Mouse (Mus musculus) right cerebral cortex, postnatal 10 days (tissue): Measurements from ENCODE around the gene Ttll8.

Experiments
- DNase-seq, 2 experiments: peaks; one replicate each; pipeline ENCODE4 v3.0.0; 2021; ENCODE audit warnings: low spot score in 2 of 2

Ttll8 gene

DNA sequence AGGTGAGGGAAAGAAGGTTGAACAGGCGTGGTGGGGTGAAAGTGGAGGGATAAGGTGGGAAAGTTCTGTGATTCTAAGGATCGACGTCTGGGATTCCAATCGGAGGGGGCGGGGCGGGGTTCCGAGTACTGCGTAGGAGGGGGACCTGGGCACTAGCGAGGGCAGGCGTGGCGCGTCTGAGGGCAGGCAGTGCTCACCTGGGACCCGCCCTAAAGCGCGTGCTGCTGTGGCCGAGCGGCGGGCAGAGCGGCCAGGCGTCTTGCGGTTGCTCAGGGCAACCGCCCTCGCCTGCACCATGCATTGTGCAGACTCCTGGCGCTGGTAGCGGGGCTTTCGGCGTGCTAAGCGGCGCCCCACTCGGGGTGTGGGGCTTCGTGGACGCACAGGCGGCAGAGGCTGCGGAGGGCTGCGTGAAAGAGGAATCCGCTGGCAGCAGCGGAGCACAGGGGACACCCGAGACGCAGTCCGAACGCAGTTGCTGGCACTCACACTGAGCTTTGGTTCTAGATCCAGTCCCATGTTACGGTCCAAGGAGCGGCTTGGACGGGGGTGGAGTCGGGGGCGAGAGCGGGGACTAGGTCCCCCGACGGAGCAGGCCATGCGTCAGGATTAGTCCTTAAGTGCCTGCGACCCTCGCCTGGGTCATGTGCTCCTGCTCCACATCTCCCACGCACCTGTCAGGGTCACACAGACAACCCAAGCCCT lies at the start of gene Ttll8:
Gene Ttll8, minus strand, starts transcription at position 51 of the 705 bp plus-strand sequence.
- peak; percentile 45 to 54 for DNase-seq

DNA sequence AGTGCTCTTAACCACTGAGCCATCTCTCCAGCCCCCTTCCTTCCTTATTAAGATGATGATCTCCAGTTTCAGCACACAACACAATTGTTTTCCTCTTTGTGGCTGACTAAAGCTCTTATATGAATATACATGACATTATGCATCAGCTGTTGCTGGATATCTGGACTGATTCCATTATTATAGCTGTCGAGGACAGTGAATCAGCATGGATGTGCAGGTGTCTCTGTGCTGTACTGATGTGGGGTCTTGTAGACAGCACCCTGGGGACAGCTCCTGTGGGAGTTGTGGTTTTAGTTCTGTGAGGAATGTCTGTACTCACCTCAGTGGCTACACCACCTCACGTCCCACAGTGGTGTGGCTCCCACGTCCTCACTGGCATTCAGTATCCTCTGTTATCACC lies 47.0 kb upstream of the Ttll8 start:
- DNase-seq: no peak

DNA sequence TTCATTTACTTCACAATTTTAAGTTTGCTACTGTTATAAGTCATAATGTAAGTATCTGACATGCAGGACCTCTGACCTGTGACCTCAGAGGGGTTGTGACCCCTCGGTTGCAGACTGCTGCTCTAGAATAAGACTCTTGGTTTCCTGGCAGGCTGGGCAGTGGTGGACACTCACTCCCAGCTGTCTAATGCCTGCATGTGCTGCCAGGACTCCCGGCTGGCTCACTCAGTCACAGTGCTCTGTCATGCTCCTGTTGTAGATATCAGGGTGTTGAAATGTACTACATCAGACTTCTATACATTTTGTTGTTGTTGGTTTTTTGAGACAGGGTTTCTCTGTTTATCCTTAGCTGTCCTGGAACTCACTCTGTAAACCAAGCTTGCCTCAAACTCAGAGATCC lies 46.1 kb upstream of the Ttll8 start:
- DNase-seq: no peak

DNA sequence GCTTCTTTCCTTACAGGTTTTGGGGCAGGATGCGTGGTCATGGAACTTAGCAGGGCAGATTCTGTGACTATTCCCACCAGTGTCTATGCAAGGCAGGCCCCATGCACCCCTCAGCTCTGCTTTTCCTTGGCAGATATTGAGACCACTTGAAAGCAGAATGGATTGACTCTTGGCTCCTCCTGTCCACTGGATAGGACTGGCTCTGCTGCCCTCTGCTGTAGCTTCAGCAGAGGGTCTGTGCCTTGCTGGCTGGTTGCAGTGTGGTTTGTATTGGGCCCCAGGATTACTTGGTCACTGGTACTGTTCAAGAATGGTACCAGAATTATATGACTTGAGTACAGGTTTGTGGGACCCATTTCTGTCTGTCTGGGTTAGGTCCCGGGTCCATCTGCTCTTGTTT lies 44.9 kb upstream of the Ttll8 start:
- DNase-seq: peak; percentile 38 to 48

DNA sequence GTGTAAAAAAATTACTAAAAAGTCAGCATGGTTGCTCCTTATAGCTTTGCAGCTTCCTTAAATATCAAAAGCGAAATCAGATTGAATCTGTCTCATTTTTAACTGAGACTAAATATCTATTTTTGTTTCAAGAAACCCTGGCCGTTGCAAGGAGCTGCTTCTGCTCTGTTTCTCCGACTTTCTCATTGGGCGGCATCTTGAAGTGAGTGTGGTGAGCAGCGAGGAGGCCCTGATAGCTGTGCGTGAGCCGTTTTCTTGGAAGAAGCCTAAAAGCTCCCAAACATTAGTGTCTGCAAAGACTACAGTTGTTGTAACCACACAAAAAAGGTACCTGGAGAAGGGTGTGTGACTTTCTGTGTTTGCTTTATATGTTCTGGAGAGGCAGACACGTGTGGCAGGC lies 44.4 kb upstream of the Ttll8 start:
- peak; percentile 61 to 67 for DNase-seq

DNA sequence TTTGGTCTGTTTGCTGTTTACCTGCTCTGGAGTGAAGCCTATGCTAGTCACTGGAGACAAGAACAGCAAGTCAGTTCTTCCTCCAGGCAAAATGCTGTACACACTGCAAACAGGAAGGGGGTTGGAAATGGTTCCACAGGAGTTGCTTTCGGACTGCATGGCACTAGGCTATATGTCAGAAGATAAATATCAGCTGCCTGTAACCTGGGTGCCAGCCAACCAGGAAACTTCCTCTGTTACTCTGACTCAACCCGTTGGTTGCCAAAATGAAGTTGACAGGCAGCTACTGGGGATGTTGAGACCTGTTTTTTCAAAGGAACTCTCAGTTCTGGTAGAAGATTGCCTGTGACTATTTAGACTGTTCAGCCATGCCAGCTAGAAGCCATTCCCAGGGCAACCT lies 35.0 kb upstream of the Ttll8 start:
- no peak for DNase-seq

DNA sequence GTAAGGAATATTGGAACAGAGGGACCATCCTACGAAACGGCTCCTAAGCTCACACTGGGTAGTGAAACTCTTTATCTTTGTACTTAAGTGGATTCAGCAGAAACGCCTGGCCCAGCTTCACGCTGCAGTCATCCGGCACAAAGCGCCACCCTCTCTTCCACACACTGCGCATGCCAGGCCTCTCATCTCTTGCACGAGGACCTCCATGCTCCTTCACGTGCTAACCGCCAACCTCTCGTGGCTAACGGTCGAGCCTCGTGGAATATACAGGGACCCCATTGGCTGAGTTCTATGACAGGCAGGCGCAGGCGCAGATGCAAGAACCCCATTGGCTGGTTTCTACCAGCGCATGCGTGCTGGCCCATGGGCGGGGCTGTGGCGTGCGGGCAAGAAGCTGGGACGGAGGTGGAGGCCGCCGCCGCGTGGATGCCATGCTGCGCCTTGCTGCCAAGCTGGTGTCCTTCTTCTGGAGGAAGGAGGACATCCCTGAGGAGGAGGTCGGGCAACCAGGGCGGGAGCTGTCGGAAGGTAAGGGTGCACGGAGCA lies 28.4 kb upstream of the Ttll8 start, which contains the start of gene Mov10l1:
Gene Mov10l1, plus strand, starts transcription at position 376 of the 546 bp plus-strand sequence.
- no peak for DNase-seq

DNA sequence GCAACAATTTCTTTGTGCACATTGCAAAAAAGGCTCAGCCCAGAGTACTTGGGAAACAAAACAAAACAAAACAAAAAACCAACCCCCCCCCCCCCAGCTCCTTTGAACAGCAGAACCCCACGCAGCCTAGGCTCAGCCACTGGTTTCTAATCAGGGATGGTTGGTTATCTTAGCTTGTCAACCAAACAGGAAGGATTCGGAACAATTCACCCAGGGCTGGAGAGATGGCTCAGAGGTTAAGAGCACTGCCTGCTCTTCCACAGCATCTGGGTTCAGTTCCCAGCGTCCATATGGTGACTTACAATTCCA lies 24.9 kb upstream of the Ttll8 start:
- no peak for DNase-seq

DNA sequence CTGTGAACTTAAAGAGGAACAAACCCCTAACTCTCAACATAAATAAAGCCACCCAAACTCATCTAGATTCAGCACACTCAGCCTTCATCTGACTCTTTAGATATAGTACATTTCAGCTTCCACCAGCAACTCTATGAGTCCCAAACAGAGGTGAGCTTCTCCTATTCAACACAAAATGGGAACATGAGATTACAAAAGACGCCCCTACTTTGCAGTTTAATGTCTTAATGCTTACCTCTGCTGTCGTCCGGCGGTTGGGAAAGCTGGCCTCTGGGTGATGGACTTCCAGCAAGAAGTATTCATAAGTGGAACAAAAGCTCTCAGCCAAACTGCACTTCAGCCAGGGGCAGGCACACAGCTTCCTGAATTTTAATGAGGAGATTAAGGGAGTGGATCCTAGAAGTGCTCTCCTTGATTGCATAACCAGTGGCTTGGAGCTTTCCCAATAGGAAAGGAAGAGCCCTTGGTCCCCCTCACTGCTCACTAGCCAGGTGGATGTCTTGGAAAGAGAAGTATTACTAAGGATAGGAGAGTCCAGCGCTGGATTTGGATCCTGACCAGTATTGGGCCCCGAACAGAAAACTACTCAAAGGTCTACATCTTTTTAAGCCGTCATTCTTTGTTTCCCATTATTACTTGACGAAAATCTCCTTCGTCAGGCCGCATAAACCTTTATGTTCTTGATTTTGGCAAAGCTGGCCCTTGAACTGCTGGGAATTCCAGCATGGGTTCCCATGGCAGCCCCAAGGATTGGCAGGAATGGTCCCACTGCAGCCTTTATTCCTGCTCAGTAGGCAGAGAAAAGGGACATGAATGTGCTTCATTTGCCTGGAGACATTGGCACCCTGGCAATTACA lies 24.3 kb upstream of the Ttll8 start, which contains the start of gene Mlc1:
Gene Mlc1, minus strand, starts transcription at position 727 of the 857 bp plus-strand sequence.
- DNase-seq: peak; percentile 72 to 75

DNA sequence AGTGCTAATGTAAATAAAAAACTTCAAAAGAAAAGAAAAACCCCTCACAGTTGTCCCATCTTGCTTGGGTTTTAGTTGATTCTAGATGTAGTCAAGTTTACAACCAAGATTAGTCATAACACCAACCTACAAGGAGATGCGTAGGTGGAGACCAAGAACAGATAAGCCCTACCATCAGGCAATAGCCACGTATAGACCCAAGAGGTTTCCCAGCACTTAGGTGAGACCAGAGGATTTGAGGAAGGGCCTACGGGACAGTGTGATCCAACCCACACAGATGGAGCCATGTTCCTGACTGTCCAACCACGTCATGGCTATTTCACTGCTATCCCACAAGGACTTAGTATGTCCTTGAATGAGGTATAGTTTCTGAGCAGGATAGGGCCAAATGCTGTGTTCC lies 18.1 kb upstream of the Ttll8 start:
- no peak for DNase-seq

DNA sequence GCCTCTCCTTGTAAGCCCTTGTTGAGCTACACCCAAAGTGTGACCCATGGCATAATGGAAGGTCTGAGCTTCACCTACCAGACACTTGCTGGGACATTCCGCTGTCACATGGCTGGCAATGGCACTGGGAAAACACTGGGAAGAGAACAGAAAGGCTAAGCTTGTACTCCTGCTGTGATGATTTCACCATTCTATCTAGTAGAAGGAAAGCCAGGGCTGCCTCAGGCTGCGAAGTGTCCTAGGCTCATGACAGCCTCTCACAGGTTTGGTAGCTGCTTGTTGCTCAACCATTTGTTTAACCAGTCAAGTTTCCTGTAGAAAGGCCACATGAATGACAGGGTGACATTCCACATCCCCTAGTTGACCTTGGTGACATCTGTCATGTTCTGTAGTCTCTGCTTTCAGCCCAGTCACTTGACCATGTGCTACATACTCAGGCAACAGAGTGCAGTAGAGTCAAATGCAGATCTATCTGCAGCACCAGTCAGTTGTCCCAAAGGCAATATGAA lies 9.9 kb upstream of the Ttll8 start:
- no peak for DNase-seq

DNA sequence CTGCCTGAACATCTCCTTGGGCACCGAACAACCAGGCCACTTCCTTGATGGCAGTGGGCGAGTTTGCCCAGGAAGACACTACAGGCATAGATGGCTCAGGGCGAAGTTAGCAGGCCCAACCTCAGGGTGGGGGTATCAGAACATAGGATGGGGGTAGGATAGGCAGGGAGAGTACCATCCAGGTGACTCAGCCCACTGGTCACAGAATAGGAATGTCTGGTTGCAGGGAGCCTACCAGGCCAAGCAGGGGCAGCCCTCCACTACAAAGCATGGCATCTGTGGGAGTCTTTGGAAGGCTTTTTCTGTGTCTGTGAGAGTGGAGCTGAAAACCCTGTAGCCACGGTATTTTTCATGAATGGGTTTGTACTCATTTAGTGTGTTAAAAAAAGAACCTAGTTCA lies 3.3 kb upstream of the Ttll8 start:
- no peak for DNase-seq

DNA sequence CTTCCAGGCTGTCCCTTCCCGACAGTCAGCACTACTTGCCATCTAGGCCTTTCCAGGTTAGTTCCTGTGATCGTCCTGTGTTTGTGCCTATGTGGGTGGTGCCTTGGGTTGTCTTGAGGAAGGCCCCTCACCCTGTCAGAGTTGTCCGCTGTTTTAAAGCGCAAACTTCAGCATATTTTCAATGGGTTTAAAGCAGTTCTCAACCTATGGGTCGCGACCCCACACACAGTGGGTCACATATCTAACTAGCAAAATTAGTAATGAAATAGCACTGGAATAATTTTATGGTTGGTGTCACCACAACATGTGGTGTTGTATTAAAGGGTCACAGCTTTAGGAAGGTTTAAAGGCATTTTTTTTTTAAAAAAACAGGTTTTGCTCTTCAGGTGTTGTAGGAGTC lies 1.1 kb upstream of the Ttll8 start:
- no peak for DNase-seq

DNA sequence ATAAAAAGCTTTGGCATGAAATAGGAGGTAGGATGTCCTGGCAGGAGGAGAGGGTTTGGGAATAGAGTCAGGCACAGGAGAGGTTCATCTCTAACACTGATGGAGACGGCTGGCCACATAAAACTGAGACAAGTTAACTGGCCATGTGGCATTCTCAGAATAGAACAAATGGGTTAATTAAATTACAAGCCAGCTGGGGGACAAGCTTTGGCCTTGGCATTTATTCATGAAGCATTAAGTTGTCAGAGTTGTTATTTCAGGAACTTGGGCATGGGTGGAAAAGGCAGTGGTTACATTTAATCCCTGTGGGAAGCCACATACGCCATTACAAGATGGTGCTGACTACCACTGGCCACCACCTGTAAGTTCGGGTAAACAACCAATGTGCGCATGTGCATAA lies 3.0 kb downstream of the Ttll8 start:
- no peak for DNase-seq

DNA sequence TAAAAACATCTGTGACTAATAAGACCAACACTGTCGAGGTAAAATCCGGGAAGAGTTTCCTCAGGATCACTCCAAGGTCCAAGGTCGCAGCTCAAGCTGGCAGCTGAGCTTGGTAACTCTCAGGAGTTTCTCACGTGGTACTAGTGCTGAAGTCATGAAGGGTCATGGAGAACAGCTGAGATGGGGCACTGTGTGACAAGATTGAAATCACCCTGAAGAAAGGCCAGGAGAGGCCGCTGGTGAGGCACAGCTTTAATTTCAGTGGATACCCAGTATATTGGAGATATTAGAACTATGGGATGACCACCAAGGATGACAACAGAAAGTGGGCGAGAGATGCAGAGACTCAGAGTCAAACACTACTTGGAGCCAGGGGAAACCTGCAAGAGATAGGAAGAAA lies 7.4 kb downstream of the Ttll8 start:
- no peak for DNase-seq

DNA sequence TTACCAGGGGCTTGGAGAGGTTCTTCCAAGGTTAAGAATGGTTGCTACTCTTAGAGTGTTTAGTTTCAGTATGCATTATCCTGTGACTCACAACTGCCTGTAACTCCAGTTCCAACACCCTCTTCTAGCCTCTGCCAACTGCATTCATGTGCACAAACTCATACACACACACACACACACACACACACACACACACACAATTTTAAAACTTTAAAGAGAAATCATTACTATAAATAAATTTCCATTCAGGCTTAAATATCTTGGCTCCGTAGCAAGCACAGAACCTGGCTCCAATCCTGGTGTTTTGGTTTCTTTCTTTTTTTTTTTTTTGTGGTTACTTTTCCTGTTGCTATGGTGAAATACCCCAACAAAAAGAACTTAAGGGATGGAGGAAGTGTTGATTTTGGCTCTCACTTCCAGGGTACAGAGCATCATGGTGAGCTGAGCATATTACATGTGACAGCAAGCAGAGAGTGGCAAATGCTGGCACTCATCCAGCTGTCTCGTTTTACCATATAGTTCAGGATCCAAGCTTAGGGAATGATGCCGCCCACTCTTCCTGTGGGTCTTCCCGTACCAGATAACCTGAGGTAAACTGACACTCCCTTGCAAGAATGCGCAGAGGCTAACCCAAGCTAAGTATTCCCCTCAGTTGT lies 10.2 kb downstream of the Ttll8 start:
- peak; percentile 40 to 51 for DNase-seq

DNA sequence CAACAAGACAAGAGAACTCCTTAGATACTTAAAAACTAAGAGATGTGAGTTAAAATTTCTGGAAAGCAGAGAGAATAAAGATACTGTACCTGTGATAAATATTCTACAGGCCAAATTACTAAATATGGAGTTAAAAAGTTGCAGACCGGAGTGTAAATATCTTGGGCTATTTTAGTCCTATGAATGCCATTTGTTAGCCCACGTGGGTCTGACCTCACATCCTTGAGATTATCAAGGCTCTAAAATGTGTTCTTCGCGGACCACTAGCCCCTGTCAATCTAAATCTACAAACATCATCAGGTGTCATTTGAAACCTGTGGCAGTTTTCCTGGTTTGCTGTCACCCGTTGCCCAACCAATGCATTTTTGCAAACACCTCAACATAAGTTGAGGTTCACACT lies 11.4 kb downstream of the Ttll8 start:
- DNase-seq: no peak

DNA sequence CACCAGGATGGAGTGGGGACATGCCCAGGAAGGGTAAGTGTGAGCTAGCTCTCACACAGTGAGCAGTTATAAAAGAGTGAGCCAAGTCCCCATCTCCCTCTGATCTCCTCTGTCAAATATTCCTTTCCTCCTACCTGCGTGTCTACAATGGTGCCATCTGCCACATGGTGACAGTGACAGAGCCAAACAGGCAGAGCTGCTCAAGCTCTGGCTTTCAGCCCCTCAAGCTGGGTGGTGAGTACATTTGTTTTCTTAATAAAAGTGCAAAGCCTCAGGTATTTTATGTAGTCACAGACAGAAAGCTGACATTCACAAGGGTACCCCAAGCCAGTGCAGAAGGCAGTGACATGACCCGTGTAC lies 16.9 kb downstream of the Ttll8 start:
- DNase-seq: peak in 1 of 2 experiments; percentile 18

DNA sequence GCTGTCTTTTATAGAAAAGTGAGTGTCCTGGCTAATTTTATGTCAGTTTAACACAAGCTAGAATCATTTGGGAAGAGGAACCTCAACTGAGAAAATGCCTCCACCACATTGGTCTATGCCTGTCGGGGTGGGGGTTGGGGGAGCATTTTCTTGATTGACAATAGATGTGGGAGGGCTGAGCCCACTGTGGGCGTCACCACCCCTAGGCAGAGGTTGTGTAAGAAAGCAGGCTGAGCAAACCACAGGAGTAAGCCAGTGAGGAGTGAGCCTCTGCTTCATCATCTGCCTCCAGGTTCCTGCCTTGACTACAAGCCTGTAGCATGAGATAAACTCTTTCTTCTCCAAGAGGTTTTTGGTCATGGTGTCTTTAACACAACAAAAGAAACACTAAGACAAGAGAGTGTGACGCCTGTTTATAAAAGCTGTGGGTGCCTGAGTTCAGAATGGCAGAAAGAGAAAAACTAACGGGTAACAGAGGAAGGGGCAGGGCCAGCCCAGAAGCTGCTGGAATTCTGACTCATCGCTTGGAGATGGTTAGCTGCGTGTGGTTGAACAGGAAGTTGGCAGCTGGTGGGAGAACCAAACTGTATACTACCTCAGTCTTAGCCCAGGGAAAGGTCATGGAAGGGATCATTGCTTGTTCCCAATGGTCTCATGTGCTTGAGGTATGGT lies 17.5 kb downstream of the Ttll8 start:
- DNase-seq: peak in 1 of 2 experiments; percentile 20

DNA sequence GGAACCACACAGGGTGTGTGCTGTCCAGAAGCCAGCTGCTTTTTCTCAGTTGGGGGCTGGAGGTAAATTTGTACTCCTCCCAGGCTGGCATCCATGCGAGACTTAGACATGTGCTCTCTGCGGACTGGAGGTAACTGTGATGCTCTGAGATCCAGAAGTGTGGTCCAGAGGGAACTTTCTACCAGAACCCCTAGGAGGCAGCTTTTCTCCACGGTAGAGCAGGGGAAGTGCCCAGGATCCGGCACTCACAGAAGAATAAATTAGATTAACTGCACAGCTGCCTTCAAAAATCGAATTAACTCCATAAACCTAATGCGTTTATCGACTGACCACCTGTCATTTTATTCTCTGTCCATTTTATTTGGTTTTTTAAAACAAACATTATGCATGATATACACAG lies 20.1 kb downstream of the Ttll8 start:
- DNase-seq: peak in 1 of 2 experiments; percentile 53

DNA sequence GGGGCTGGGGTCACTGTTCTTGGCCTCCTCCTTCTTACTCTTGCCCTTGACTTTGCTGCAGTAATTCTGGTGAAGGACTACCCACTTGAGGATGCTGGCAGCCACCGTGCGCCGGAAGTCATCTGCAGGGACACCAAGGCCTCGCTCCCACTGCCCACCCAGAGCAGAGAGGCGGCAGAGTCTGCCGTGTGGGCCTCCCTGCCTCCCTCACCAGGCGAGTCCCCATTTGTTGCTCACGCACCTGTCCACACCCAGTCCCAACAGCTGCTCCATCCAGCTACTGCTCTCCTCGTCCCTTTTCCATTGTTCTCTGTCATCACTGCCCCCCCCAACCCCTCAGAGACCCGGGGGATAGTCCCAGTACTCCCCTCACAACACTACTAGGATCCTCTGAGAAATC lies 21.6 kb downstream of the Ttll8 start:
- DNase-seq: no peak

DNA sequence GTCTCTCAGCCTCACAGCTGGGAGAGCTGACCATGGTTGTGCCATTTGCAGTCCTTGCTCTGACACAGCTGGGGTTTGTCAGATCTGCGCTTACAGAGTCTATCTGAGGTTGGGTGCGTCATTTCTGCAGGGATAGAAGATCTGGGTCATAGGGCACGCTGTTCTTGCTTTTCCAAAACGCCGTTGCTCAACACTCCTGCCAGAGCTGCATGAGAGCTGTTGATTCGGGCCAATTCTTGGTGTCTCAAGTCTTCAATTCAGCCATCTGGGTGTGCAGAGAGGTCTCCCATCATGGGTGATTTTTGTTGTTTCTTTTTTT lies 32.3 kb downstream of the Ttll8 start:
- DNase-seq: no peak
